Mouse (Mus musculus) liver, embryonic 14.5 days (tissue): ENCODE measurements at regions not wholly inside any gene's neighbourhood (a gene's known extent, or its start where the extent isn't known, plus 50 kb on each side); places are given as distances from the start of the nearest gene placed in this dataset.

Experiments used
- ATAC-seq: fragments of 200-750 bp; cut with Nextera tagmentation; 2 replicates; pipeline ENCODE4 v1.8.0; 2017; ENCODE audit warnings: moderate number of reproducible peaks, mild to moderate bottlenecking, moderate library complexity; ENCODE audit not compliant: insufficient read depth
- DNase-seq, 3 experiments: peaks; one replicate each; pipeline ENCODE4 v3.0.0-alpha.2; 2012 to 2013; ENCODE audit warnings: low read depth in 3 of 3, low spot score in 3 of 3
- H3K27ac ChIP-seq: fragments of 300-500 bp; sonication (generic); 2 replicates; pipeline ENCODE4 v1.5.1; 2014; ENCODE audit warnings: moderate library complexity, mild to moderate bottlenecking, control low read depth, inconsistent platforms
- H3K27me3 ChIP-seq: fragments of 300-500 bp; sonication (generic); 2 replicates; pipeline ENCODE4 v1.6.1; 2014; ENCODE audit warnings: mild to moderate bottlenecking, low read length, moderate library complexity; ENCODE audit not compliant: control insufficient read depth, insufficient read depth
- H3K36me3 ChIP-seq: fragments of 300-500 bp; sonication (generic); replicated peaks from 2 replicates; pipeline ENCODE4 v1.6.1; 2014; ENCODE audit warnings: low read depth; ENCODE audit not compliant: control insufficient read depth, insufficient read depth
- H3K4me1 ChIP-seq, 2 experiments: fragments of 200-500 bp in 1 of 2; fragments of 300-500 bp in 1 of 2; sonication (generic) in 1 of 2; replicated peaks; 2 replicates each; pipeline ENCODE4 v1.6.1; 2012 to 2014; ENCODE audit warnings: antibody characterized with exemption in 1 of 2, inconsistent platforms in 1 of 2, low read length in 1 of 2; ENCODE audit not compliant: control insufficient read depth in 2 of 2, insufficient read depth in 2 of 2
- H3K4me2 ChIP-seq: fragments of 300-500 bp; sonication (generic); 2 replicates; pipeline ENCODE4 v1.6.1; 2014; ENCODE audit warnings: low read depth, mild to moderate bottlenecking, control low read depth, moderate library complexity
- H3K4me3 ChIP-seq, 2 experiments: fragments of 200-500 bp in 1 of 2; fragments of 300-500 bp in 1 of 2; sonication (generic) in 1 of 2; 2 replicates each; pipeline ENCODE4 v1.5.1; 2012 to 2014; ENCODE audit warnings: low read depth in 2 of 2, low read length in 2 of 2, mild to moderate bottlenecking in 2 of 2, control low read depth in 1 of 2, inconsistent platforms in 1 of 2, moderate library complexity in 1 of 2; ENCODE audit not compliant: insufficient read depth in 1 of 2
- H3K9ac ChIP-seq: fragments of 300-500 bp; sonication (generic); replicated peaks from 2 replicates; pipeline ENCODE4 v1.6.1; 2014; ENCODE audit warnings: mild to moderate bottlenecking, control low read depth, moderate library complexity
- H3K9me3 ChIP-seq: fragments of 300-500 bp; sonication (generic); 2 replicates; pipeline ENCODE4 v1.6.1; 2016; ENCODE audit warnings: low read length, mixed read lengths; ENCODE audit not compliant: control insufficient read depth
- CTCF ChIP-seq: IDR thresholded peaks from 2 replicates; pipeline ENCODE4 v1.5.1; 2016; ENCODE audit warnings: antibody characterized with exemption, low read depth, control low read depth
- EP300 ChIP-seq: IDR thresholded peaks from 2 replicates; pipeline ENCODE4 v1.6.1; 2016; ENCODE audit warnings: antibody characterized with exemption, low read depth
- WGBS: fragments of 180-500 bp; shearing (Covaris S2); extraction: QIAGEN DNeasy Blood & Tissue Kit; methylation state at CpG from one replicate; pipeline ENCODE4 v1.1.7; 2014; ENCODE audit not compliant: insufficient replicate concordance; 5-methylcytosine and 5-hydroxymethylcytosine counted together

GRCm38 (mm10) chr10:65124940-65125610 is 1035.0 kb upstream of the Lrrtm3 start:
- H3K4me1 ChIP-seq: no peaks in the 10 kb centered on the region
- H3K4me3 ChIP-seq: no peak overlapping the region
- TF ChIP-seq CTCF (no peak), EP300 (no peak)
- H3K36me3 ChIP-seq: no peaks in the 10 kb centered on the region
- no peak for ATAC-seq
- H3K9me3 ChIP-seq: no peaks in the 10 kb centered on the region
- no peaks in the 10 kb centered on the region for H3K27me3 ChIP-seq
- DNase-seq: no peak
- no peak overlapping the region for H3K9ac ChIP-seq
- no peak overlapping the region for H3K4me2 ChIP-seq
- H3K27ac ChIP-seq: no peak overlapping the region
- WGBS: 57% methylated on average over 5 of the region's 5 CpGs

- Histone ChIP-seq H3K9ac (no peak overlapping the region), H3K9me3 (no peaks in the 10 kb centered on the region), H3K27me3 (no peaks in the 10 kb centered on the region), H3K4me2 (no peak overlapping the region), H3K4me3 (no peak overlapping the region), H3K4me1 (no peaks in the 10 kb centered on the region), H3K36me3 (no peaks in the 10 kb centered on the region), H3K27ac (no peak overlapping the region)
- ATAC-seq: no peak
- WGBS: 54% methylated on average over 1 of the region's 1 CpGs
- no peak for DNase-seq
- TF ChIP-seq CTCF (no peak), EP300 (no peak)
Observed at GRCm38 (mm10) chr10:65118212-65118611, 1028.1 kb upstream of the Lrrtm3 start.

GRCm38 (mm10) chr10:65114586-65114985 is 1024.5 kb upstream of the Lrrtm3 start:
- Histone ChIP-seq H3K4me1 (no peaks in the 10 kb centered on the region), H3K4me3 (no peak overlapping the region), H3K9ac (no peak overlapping the region), H3K4me2 (no peak overlapping the region), H3K27ac (no peak overlapping the region), H3K9me3 (no peaks in the 10 kb centered on the region), H3K27me3 (no peaks in the 10 kb centered on the region), H3K36me3 (no peaks in the 10 kb centered on the region)
- ATAC-seq (no peak), DNase-seq (no peak)
- TF ChIP-seq CTCF (no peak), EP300 (no peak)

GRCm38 (mm10) chr10:65110729-65111128 is 1020.7 kb upstream of the Lrrtm3 start:
- no peak overlapping the region for H3K27ac ChIP-seq
- H3K4me1 ChIP-seq: no peaks in the 10 kb centered on the region
- H3K9ac ChIP-seq: no peak overlapping the region
- H3K4me3 ChIP-seq: no peak overlapping the region
- no peak for ATAC-seq
- H3K27me3 ChIP-seq: no peaks in the 10 kb centered on the region
- H3K4me2 ChIP-seq: no peak overlapping the region
- no peak for TF ChIP-seq EP300
- TF ChIP-seq CTCF: no peak
- no peaks in the 10 kb centered on the region for H3K9me3 ChIP-seq
- no peaks in the 10 kb centered on the region for H3K36me3 ChIP-seq
- 64% methylated on average over 5 of the region's 5 CpGs for WGBS
- no peak for DNase-seq

- Histone ChIP-seq H3K4me1 (no peaks in the 10 kb centered on the region), H3K4me3 (no peak overlapping the region), H3K4me2 (no peak overlapping the region), H3K9ac (no peak overlapping the region), H3K9me3 (no peaks in the 10 kb centered on the region), H3K36me3 (no peaks in the 10 kb centered on the region), H3K27me3 (no peaks in the 10 kb centered on the region), H3K27ac (no peak overlapping the region)
- TF ChIP-seq CTCF (no peak), EP300 (no peak)
- ATAC-seq: no peak
- WGBS: 52% methylated on average over 2 of the region's 2 CpGs
- DNase-seq: no peak
Observed at GRCm38 (mm10) chr10:65107413-65107812, 1017.3 kb upstream of the Lrrtm3 start.
